Mouse (Mus musculus) small intestine, adult 2 months (tissue): ENCODE measurements at regions not wholly inside any gene's neighbourhood (a gene's known extent, or its start where the extent isn't known, plus 50 kb on each side); places are given as distances from the start of the nearest gene placed in this dataset.

Source experiments
- CTCF ChIP-seq: fragments of 200-500 bp; IDR thresholded peaks from 2 replicates; pipeline ENCODE4 v1.5.1; 2012; ENCODE audit warnings: low read depth, mild to moderate bottlenecking, control low read depth, inconsistent platforms, low read length, moderate library complexity, mixed read lengths; ENCODE audit not compliant: insufficient replicate concordance, insufficient read length; ENCODE audit errors: extremely low read depth
- POLR2A ChIP-seq: fragments of 200-500 bp; IDR thresholded peaks from 2 replicates; pipeline ENCODE4 v1.6.1; 2012; ENCODE audit warnings: low read depth, mild to moderate bottlenecking, control low read depth, inconsistent platforms, low read length, moderate library complexity

- TF ChIP-seq CTCF (no peak), POLR2A (no peak)
Measured at GRCm38 (mm10) chr3:105215729-105216128, 149.1 kb downstream of the 4930564D02Rik start.
